Mouse (Mus musculus) telencephalon, adult 2 months (tissue): ENCODE results near the gene Mtmr2.
"Not testable (repeated sequence)": the region's sequence is repeated elsewhere in the genome, so short reads cannot be mapped to it uniquely, and the experiment has no call there.

ENCODE experiments used
- DNase-seq: peaks from one replicate; pipeline ENCODE4 v3.0.0-alpha.2; 2011; ENCODE audit warnings: low read depth, low spot score

Mtmr2 gene

DNA sequence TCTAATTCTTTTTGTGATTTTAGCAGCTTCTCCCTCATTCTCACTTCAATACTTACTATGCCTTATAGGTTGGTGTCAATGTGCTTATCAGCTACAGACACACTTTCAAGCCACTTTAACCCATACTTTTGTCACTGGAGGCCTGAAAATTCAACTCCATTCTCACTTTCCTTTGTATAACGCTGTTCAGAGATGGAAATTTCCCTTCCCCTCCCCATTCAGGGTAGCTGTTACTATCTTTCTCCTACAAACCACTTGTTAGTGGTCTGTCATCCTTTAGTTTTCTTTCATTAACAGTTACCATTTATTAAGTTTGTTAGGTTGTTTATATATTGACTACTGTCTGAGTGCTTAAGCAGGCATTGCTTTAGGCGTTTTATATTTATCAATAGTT is at the start of gene Mtmr2:
Gene Mtmr2, plus strand, starts transcription at position 7 of the 394 bp plus-strand sequence.
- no peak for DNase-seq

DNA sequence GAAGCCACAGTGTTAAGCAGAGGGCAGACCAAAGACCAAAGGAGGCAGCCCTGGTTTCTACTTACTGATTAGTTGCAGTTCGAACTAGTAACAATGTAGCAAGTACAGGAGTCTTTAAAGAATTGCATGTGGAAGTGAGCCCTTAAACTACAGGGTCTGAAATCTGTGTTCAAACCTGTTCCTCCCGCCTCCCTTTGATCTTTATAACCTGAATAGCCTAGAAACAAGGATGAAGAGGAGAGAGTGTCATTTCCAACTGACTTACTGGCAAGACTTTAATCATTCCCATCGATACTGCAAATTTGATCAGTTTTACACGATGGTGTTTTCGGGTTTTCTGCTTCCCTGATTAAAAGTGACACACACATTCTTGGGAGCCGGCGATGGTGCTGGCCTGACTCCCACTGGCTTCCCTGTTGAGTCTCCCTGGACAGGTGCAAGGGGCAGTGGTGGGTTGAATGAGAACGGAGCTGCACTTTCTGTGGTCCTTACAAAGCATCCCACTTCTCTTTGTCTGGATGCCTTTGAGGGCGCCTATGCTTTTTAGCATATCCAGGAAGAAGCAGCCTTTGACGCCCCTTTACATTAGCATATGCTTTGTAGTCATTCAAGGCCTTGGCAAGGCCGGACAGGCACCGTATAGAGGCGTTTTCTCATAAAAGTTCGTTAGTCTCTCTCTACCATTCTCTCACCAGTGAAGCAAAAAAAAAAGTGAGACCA is 49.0 kb upstream of the Mtmr2 start:
- DNase-seq = no peak

DNA sequence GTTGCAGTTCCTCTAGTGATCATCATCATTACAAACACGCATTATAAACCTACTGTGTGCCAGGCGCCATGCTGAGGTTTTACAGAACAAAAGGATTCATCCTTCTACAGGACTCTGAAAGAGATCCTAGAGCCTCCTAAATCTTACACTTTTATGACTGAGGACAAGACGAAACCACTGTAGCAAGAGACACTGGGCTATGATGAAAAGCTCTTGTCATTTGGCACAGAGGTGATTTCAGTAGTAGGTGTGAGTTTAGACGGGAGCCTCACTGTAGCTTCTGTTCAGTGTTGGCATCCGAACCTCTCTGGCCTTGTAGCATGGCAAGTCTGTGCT is 48.5 kb upstream of the Mtmr2 start:
- DNase-seq = no peak

DNA sequence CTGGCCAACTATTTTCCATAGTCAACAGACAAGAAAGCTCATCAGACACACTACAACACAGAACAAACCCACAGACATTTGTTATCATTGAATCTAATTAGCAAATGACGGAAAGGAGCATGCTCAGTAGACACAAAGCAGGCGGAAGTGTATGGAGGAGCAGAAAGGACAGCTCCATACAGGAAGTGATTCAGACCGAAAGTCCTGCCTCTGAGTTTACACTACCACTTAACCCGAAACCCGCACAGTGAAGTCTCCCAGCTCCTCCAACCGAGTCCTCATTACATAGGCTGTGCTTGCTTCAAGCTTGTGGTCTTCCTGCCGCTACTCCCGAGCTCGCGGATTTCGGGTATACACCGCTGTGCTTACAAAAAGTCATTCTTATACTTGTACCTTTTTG is 46.4 kb upstream of the Mtmr2 start:
- DNase-seq = no peak

DNA sequence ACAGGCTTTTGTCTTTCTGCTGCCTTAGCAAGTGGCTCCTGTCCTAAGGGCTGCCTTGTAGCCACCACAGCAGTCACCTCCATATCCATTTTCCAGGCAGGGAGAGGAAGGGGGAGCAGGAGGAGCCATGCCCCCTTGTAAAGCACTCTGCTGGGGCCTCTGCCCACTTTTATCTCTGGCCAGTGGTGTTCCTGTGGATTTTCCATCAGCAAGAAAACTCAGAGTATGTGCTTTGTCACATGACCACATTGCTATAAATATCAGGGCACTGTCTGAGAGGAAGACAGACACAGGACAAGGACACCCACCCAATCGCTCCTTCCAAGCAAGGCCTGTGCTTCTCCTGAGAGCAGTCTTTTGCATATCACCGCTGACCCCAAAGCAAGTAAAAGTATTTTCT is 45.1 kb upstream of the Mtmr2 start:
- DNase-seq = no peak

DNA sequence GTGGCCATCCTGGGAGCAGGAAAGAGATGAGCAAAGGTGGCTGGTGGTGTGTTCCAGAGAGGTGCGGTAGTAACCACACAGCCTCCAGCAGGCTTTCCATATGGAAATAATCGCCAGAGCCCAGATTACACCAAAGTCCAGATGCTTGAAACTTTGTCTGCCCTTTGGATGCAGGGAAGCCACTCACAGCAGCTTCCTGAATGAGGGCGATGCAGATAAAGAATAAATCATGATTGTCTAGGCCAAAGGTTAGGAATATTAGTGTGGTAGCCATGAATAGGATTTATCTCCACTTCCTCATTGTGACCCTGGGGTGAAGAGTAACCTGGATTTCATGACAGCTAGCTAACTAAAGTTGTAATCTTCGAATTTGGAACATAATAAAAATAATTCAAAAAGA is 43.3 kb upstream of the Mtmr2 start:
- DNase-seq = no peak

DNA sequence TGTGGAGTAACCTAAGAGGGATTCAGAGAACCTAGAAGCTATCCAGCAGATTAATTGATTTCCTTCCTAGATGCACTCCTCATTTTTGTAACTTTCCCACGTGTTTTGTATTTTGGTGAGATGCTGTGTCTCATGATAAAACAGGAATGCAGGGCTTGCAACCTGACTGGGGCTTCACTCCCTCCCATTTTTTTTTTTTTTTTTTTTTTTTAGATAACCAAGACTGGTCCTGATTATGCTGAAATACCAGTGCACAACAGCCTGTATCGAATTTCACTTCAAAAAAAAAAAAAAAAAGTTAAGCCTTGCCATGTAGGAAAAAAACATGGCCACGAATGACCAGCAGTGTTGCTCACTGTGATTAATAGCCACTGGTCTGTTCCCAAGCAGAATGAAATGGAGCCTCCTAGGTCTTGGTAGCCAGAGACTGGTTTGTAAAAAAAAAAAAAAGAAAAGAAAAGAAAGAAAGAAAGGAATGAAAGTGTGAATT is 41.1 kb upstream of the Mtmr2 start:
- DNase-seq = no peak

DNA sequence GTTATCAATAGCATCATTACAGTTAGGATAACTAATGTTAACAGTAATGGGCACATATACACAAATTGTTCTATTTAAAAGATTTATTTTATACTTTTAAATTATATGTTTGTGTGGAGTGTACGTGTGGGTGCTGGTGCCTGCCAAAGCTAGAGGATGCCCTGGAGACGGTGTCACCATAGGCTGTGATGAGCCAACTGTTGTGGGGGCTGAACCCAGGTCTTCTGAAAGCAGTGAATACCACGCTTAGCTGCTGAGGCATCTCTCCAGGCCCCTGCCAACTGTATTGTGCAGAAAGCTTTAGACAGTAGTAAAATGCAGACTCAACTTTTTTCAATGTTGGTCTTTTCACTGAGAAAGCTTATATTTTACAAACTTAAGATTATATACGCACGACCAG is 38.8 kb upstream of the Mtmr2 start:
- DNase-seq = no peak

DNA sequence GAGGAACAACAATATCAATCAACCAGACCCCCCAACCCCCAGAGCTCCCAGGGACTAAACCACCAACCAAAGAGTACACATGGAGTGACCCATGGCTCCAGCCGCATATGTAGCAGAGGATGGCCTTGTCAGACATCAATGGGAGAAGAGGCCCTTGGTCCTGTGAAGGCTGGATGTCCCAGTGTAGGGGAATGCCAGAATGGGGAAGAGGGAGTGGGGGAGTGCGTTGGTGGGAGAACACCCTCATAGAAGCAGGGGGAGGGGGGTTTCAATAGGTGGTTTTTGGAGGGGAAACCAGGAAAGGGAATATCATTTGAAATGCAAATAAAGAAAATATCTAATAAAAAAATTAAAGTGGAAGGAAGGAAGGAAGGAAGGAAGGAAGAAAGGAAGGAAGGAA is 32.3 kb upstream of the Mtmr2 start:
- not testable (repeated sequence) for DNase-seq

DNA sequence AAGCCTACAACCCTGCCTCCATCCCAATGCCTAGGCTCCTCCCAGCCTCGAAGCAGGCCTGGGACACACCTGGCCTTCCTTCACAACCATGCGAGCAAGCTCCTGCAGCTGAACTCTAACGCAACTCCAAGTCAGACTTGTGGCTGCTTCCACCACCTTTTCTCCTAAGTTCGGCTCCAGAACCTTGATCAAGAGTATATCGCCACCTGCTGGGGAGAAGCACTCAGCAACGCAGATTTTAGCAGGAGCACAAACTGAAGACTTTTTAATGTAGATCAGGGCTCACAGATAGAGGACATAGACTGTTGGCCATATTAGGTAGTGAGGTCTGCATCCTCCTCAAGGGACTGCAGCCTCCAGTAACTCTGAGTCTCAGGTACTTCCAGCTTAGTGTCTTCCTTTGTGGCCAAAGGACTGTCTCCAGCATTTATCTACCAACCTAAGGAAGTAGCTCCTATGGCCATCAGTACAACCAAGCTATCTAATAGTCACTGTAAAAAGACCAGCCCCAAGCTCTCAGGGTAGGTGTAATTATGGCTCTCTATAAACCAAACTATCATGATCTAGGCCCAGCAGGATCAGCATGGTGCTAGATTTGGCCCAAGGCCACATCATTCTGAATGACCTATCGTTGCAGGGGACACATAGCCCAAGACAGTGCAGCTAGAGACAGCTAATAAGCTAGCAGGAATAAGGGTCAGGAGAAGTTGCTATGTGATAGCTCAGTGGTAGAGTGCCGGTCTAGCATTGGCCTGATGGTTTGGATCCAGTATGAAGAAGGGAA is 31.7 kb upstream of the Mtmr2 start:
- peak; percentile 55 for DNase-seq

DNA sequence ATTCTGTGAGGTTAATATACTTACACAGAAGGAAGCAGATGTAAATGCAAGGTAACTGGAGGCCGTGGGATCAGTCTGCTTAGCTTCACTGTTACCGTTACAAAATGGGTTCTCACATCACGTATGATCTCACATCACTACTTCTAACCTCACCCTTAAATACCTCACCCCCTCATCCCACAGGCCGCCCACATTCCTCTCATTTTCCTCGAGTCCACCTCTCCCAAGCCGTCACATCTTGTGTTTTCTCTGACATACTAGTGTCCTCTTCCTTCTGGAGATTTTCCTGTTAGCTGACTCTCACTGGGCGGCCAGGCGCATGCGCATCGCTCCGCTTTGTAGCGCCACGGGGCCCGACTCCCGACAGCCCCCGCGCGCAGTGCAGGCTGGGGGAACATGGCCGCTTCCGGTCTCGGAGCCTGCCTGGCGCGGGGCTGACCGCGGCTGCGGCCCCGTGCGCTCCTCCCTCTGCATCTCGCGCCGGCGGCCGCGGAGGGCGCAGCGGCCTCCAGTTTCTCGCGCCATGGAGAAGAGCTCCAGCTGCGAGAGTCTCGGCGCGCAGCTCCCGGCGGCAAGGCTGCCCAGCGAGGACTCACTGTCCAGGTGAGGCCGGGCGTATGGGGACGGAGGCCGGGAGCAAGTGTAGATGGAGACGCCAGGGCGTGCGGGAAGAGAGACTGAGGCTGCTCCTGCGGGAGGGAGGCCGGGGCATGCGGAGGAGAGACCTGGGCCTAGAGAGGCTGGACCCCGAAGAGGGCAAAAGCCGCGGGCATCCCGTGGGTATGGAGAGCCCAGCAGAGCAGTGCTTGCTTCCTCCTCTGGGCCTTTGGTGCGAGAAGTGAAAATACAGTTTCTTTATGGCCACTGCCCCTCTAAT is 826 bp downstream of the Mtmr2 start:
- peak; percentile 87 for DNase-seq

DNA sequence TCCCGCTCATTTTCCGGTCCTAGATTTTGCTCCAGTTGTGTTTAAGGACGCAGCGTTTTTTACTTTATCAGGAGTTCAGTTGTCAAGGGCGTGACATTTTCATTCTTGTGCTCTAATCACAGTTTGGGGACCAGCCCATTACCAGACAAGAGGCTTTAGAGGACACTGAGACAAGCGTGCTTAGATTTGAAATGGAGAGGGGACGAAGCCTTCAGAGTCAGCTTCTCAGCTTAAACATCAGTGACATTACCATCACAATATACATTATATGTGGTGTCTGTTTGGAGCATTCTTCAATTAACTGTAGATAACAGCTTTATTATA is 1.4 kb downstream of the Mtmr2 start:
- no peak for DNase-seq

DNA sequence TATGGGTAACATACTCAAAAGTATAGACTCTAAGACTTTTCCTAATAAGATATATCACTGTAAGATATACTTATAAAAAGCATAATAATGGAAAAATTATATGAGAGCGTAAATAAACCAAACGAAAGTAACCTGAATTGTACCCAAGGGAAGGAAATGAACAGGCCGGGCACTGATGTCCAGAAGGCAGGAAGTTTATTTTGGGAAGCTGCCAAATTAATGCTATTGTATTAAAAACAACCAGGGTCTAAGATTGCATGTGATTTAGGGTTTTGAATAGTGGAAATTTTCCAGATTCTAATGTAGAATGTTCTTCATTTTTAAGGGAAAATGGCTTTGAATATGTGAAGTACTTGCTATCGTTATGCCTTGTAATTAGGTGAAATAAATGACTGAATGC is 4.3 kb downstream of the Mtmr2 start:
- no peak for DNase-seq

DNA sequence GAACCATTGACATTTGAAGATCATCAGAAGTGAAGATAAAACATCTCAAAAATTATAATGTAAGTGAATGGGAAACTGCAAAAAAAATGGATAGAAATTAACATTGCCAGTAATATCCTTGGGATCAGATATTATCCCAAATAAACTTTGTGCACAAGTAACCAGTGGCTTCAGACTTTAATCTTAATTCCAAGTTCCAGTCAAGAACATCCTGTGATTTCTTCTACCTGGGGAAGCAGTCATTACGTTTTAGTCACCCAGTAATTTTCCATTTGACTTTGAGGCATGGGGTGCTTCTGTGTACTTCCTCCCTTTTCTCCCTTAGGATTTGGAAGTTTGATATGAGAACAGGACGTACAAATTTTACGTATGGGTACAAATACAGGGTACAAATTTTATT is 12.2 kb downstream of the Mtmr2 start:
- no peak for DNase-seq

DNA sequence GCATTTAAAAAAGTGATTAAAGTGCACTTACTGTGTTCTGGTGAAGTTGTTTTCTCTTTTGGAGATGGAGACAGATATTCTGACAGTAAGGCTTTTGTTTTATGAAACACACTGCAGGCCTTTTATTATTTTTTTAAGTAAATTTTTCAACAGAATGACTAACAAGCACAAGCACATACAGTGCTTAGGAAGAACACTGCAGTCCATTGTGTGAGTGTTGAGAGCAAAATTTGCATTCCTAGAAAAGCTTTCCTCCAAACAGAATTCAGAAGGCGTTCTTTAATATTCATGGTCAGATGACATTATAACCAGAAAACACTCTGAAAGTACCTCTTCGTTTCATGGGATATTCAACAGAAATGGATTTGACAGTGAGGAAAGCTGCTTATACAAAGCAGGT is 17.4 kb downstream of the Mtmr2 start:
- DNase-seq = peak; percentile 66

DNA sequence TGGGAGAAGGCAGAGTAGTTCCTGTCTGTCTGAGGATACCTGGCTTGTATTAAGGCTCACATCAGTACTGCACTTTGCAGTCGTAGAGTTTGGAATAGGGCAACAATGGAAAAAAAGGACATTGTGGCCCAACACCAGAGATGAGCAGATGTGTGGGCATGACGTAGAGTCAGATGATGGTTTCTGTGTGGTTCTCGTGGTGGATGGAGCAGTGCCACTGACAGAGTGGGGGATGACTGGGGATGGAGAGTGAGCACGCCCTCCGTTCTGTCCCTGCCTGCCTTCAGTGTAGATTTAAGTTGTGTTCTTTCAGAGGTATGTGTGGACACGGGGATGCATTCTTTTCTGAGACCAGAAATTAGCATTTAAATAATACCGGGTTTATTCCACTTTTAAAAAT is 18.4 kb downstream of the Mtmr2 start:
- DNase-seq = peak; percentile 44

DNA sequence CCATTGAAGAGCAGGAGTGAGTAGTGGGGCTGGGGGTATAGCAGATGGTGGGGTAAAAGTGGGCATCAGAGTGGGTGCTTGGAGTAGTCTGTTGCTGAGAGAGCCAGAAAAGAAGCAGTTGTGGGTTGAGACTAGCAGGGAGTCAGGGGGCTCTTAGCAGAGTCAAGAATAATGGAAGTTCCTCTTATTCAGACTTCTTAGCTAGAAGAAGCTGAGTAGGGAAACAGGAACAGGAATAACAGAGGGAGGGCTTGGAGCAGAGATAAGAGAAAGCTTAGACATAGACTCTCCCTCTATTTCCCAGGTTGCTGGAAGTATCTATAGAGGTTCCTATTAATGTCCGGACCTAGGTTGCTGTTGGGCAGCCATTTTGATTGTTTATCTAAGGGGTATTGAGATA is 26.5 kb downstream of the Mtmr2 start:
- DNase-seq = no peak

DNA sequence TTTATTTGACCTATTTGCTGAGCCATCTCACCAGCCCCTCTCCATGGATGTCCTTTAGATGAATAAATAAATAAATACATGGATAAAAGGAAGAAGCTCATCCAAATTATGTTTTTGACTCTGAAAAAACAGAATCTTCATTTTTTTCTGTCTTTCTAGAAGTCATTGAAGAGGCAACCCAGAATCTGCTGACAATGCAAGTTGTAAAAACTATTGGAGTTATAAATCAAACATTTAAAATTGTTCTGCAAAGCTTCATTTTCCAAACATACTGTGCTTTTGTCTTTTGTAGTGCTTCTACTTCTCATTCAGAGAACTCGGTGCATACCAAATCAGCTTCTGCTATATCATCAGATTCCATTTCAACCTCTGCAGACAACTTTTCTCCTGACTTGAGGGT is 33.8 kb downstream of the Mtmr2 start:
- DNase-seq = no peak

DNA sequence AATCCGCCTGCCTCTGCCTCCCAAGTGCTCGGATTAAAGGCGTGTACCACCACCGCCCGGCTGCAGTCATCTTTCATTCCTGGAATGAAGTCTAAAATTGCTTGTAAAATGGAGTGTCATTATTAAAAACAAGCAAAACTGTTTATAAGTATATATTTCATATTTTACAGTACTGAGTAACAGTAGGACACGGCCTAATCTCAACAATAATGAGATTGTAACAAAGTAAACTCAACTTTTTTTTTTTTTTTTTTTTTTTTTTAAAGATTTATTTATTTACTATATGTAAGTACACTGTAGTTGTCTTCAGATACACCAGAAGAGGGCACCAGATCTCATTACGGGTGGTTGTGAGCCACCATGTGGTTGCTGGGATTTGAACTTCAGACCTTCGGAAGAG is 42.7 kb downstream of the Mtmr2 start:
- not testable (repeated sequence) for DNase-seq

DNA sequence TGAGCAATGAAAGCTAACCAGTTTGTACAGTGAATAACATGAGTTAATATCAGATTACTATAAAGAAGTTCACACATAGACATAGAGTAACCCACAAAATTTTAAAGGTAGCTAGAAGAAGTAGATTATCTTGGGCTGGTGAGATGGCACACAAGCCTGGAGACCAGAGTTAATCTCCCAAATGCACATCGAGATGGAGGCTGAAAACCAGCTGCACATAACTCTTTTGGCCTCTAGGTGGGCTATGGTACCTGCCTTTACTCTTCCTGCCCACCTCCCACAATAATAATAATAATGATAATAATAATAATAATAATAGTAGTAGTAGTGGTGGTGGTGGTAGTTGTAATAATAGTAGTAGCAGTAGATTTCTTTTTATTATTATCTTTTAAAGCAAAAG is 46.1 kb downstream of the Mtmr2 start:
- DNase-seq = no peak

DNA sequence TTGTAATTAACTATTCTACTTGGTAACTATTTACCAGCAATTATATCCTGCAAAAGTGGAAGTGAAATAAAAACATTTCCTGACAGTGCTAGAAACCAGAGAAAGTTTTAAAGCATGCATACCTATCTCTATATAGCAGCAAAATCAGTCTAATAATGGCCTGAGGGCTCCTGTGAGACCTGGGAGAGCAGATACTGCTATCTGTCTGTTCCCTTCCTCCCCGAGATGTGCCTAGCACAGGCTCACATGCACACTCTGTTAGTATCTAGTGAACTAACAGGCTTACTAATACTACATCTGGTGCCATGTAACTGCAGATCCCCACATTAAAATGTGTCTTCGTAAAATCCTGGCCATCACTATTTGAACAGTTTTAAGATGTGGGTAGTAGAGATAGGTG is 46.5 kb downstream of the Mtmr2 start:
- DNase-seq = no peak

DNA sequence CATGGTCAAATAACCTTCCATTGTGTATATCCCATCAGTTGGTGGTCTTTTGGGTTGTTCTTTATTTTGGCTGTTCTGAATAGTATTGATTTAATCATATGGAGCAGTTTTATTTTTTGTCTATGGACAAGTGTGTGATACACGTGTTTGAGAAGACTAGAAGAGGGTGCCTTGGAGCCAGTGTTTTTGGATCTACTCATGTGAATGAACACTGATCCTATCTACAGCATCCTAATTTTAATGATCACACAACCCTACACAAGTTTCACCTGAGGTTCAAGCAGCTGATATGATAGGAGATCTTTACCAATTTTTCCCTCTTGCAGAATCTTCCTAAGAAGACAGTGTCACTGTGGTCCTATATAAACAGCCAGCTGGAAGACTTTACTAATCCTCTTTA is 56.3 kb downstream of the Mtmr2 start:
- no peak for DNase-seq

DNA sequence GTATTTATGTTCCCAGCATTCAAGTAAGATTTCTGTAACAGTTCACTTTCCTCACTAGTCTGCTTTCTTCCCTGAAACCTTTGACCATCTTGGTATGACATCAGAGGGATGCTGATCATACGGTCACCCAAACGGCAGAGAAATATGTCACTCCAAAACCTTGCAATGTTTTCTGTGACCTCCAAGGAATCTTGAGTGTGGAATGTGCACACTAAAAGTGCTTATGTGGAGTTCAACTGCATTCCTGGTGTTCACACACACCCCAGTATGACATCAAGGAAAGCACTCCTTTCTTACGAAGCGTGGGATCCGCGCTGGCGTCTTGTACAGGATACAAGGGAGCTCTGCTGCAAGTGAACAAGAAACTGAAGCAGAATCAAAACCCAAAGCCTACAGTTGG is 58.6 kb downstream of the Mtmr2 start:
- DNase-seq = no peak
